Mouse (Mus musculus): ENCODE data around the gene Ephb1.

Ephb1 gene

GRCm38 (mm10) chr9:102130506-102130905 is 224.0 kb downstream of the Ephb1 start:
- DNase-seq: no peak

GRCm38 (mm10) chr9:102126510-102126909 is 228.0 kb downstream of the Ephb1 start:
- no peak for DNase-seq

GRCm38 (mm10) chr9:102122880-102123453 is 231.5 kb downstream of the Ephb1 start:
- no peak for DNase-seq

GRCm38 (mm10) chr9:102119422-102119821 is 235.1 kb downstream of the Ephb1 start:
- no peak for DNase-seq

- peak; percentile 88 for DNase-seq
Observed at GRCm38 (mm10) chr9:102115326-102115725, 239.2 kb downstream of the Ephb1 start.

- peak; percentile 38 for DNase-seq
Observed at GRCm38 (mm10) chr9:102111471-102111870, 243.0 kb downstream of the Ephb1 start.

- no peak for DNase-seq
Observed at GRCm38 (mm10) chr9:102107978-102108377, 246.5 kb downstream of the Ephb1 start.

GRCm38 (mm10) chr9:102107213-102107612 is 247.3 kb downstream of the Ephb1 start:
- DNase-seq: no peak

GRCm38 (mm10) chr9:102096825-102097224 is 257.7 kb downstream of the Ephb1 start:
- DNase-seq: peak; percentile 38

GRCm38 (mm10) chr9:102088598-102088997 is 265.9 kb downstream of the Ephb1 start:
- no peak for DNase-seq

- DNase-seq: no peak
Observed at GRCm38 (mm10) chr9:102086053-102086706, 268.3 kb downstream of the Ephb1 start.

GRCm38 (mm10) chr9:102085477-102085876 is 269.0 kb downstream of the Ephb1 start:
- no peak for DNase-seq

- peak; percentile 35 for DNase-seq
Observed at GRCm38 (mm10) chr9:102080934-102081333, 273.6 kb downstream of the Ephb1 start.

- peak; percentile 32 for DNase-seq
Observed at GRCm38 (mm10) chr9:102079151-102079550, 275.3 kb downstream of the Ephb1 start.

- no peak for DNase-seq
Observed at GRCm38 (mm10) chr9:102078238-102078637, 276.3 kb downstream of the Ephb1 start.

GRCm38 (mm10) chr9:102075539-102075938 is 279.0 kb downstream of the Ephb1 start:
- no peak for DNase-seq

- no peak for DNase-seq
Observed at GRCm38 (mm10) chr9:102073404-102073803, 281.1 kb downstream of the Ephb1 start.

GRCm38 (mm10) chr9:102069151-102069882 is 285.2 kb downstream of the Ephb1 start:
- no peak for DNase-seq

GRCm38 (mm10) chr9:102066601-102067000 is 287.9 kb downstream of the Ephb1 start:
- DNase-seq: no peak

- DNase-seq: no peak
Observed at GRCm38 (mm10) chr9:102045886-102046285, 308.6 kb downstream of the Ephb1 start.

GRCm38 (mm10) chr9:102045111-102045861 is 309.2 kb downstream of the Ephb1 start:
- DNase-seq: no peak

GRCm38 (mm10) chr9:102039011-102039733 is 315.3 kb downstream of the Ephb1 start:
- peak; percentile 28 for DNase-seq

GRCm38 (mm10) chr9:102036132-102036531 is 318.4 kb downstream of the Ephb1 start:
- no peak for DNase-seq

Data from cerebellum, adult 9-11 months (tissue).